ENCODE assay signal across 7 mouse cellular contexts in the genomic region with DNA sequence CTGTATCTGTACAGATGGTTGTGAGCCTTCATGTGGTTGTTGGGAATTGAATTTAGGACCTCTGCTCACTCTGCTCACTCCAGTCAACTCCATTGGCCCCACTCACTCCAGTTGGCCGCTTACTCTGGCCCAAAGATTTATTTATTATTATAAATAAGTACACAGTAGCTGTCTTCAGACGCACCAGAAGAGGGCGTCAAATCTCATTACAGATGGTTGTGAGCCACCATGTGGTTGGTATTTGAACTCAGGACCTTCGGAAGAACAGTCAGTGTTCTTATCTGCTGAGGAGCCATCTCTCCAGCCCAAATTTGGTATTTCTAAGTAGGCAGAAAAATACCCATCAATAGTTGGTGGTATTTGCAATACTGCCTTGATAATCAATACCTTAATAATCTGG.
DNase-seq lines count a peak whose midpoint lies in the region; ATAC-seq and TF ChIP-seq lines count a peak whose summit lies in the region.
"Not testable (repeated sequence)": the region's sequence is repeated elsewhere in the genome, so short reads cannot be mapped to it uniquely, and the experiment has no call there.

No protein-coding gene starts in this region.

- not testable (repeated sequence) for H3K4me2 ChIP-seq in forebrain, postnatal 0 days (ENCODE audit: low read depth); hindbrain, postnatal 0 days (ENCODE audit: low read depth, low read length); lung, embryonic 14.5 days

- TF ChIP-seq RAD21 in MEL (IDR thresholded peaks at IDR 0.05; ENCODE audit: low read depth, low read length): peak; percentile 29

- H3K79me2 ChIP-seq in MEL (ENCODE audit: control insufficient read depth, insufficient read depth, low read length, poor library complexity): not testable (repeated sequence)

- H3K36me3 ChIP-seq in MEL (ENCODE audit: control insufficient read depth in 1 of 2, insufficient read depth in 2 of 2, low read length in 2 of 2); forebrain, postnatal 0 days (ENCODE audit: insufficient read depth); hindbrain, postnatal 0 days (ENCODE audit: insufficient read depth, low read length); lung, embryonic 14.5 days (ENCODE audit: insufficient read depth): not testable (repeated sequence)

- not testable (repeated sequence) for H3K4me3 ChIP-seq in MEL (ENCODE audit: control insufficient read depth in 1 of 2, insufficient read depth in 1 of 2, low read depth in 2 of 2, low read length in 2 of 2); forebrain, postnatal 0 days (ENCODE audit: low read depth, low read length); hindbrain, postnatal 0 days (ENCODE audit: low read length); layer of hippocampus, adult 2 months; lung, embryonic 14.5 days (ENCODE audit: low read depth, low read length); olfactory bulb, adult 2 months (ENCODE audit: insufficient read depth, low read depth, low read length)

- H3K9me3 ChIP-seq in MEL (replicated peaks; ENCODE audit: insufficient read depth, low read length); forebrain, postnatal 0 days (ENCODE audit: low read length); hindbrain, postnatal 0 days (ENCODE audit: low read length); lung, embryonic 14.5 days (ENCODE audit: low read depth, low read length): not testable (repeated sequence)

- 77% methylated on average over 4 of the region's 4 CpGs for WGBS in forebrain, postnatal 0 days
- 73% methylated on average over 4 of the region's 4 CpGs for WGBS in hindbrain, postnatal 0 days
- WGBS in lung, embryonic 14.5 days: 60% methylated on average over 4 of the region's 4 CpGs
- WGBS in olfactory bulb, adult 2 months: 71% methylated on average over 4 of the region's 4 CpGs

- TF ChIP-seq EP300 in MEL (IDR thresholded peaks at IDR 0.05; ENCODE audit: low read depth in 1 of 2, low read length in 2 of 2): not testable (repeated sequence)

- H3K4me1 ChIP-seq in MEL (ENCODE audit: control insufficient read depth in 1 of 2, insufficient read depth in 2 of 2, low read length in 2 of 2): peaks cover 2 to 14% of the 10 kb centered on the region in 2 experiments
- H3K4me1 ChIP-seq in forebrain, postnatal 0 days (ENCODE audit: insufficient read depth); hindbrain, postnatal 0 days (ENCODE audit: insufficient read depth, low read length); lung, embryonic 14.5 days (ENCODE audit: insufficient read depth): not testable (repeated sequence)
- H3K4me1 ChIP-seq in olfactory bulb, adult 2 months (ENCODE audit: control insufficient read depth, insufficient read depth, low read length): peaks cover 54% of the 10 kb centered on the region

- DNase-seq in 3T3-L1 (ENCODE audit: low read depth, low spot score): peak; percentile 7
- peak; percentile 48 for DNase-seq in MEL (ENCODE audit: low read depth, low spot score)
- DNase-seq in forebrain, postnatal 0 days; hindbrain, postnatal 0 days (ENCODE audit: low spot score); layer of hippocampus, adult 2 months (ENCODE audit: low spot score in 2 of 2); lung, embryonic 14.5 days: not testable (repeated sequence)

- not testable (repeated sequence) for TF ChIP-seq POLR2A in MEL (IDR thresholded peaks at IDR 0.05; ENCODE audit: control insufficient read depth in 1 of 2, insufficient read depth in 1 of 2, low read depth in 1 of 2, low read length in 2 of 2, poor library complexity in 1 of 2); olfactory bulb, adult 2 months (IDR thresholded peaks at IDR 0.05; ENCODE audit: insufficient read depth, low read depth, low read length)

- not testable (repeated sequence) for H3K27ac ChIP-seq in MEL (ENCODE audit: control insufficient read depth, low read depth, low read length); forebrain, postnatal 0 days (ENCODE audit: low read depth, low read length); hindbrain, postnatal 0 days; lung, embryonic 14.5 days (ENCODE audit: low read depth)
- 0 out of 2 replicates have a peak overlapping the region, but pooled peaks have one; percentile 23 for H3K27ac ChIP-seq in layer of hippocampus, adult 2 months
- peak overlapping the region; percentile 86 for H3K27ac ChIP-seq in olfactory bulb, adult 2 months (ENCODE audit: insufficient read depth, low read depth, low read length)

- peak; percentile 15 to 60 (median 16); a peak in 3 of 6 replicates for TF ChIP-seq CTCF in MEL (IDR thresholded peaks at IDR 0.05 in 2 of 3, conservative IDR thresholded peaks at IDR 0.05 in 1 of 3; ENCODE audit: control insufficient read depth in 1 of 3, insufficient read depth in 1 of 3, low read depth in 2 of 3, low read length in 3 of 3, poor library complexity in 1 of 3, severe bottlenecking in 1 of 3)
- peak; percentile 21; the same call in 1 of the 2 replicates for TF ChIP-seq CTCF in forebrain, postnatal 0 days (IDR thresholded peaks at IDR 0.05; ENCODE audit: low read depth)
- TF ChIP-seq CTCF in hindbrain, postnatal 0 days (IDR thresholded peaks at IDR 0.05; ENCODE audit: low read depth): 0 out of 2 replicates have a peak, but pooled peaks have one; percentile 21
- TF ChIP-seq CTCF in layer of hippocampus, adult 2 months (conservative IDR thresholded peaks at IDR 0.05): peak; percentile 53
- peak; percentile 32; the same call in 1 of the 2 replicates for TF ChIP-seq CTCF in lung, embryonic 14.5 days (IDR thresholded peaks at IDR 0.05; ENCODE audit: low read depth)
- not testable (repeated sequence) for TF ChIP-seq CTCF in olfactory bulb, adult 2 months (IDR thresholded peaks at IDR 0.05; ENCODE audit: insufficient read depth, low read depth, low read length)

- H3K9ac ChIP-seq in MEL (ENCODE audit: control insufficient read depth, low read depth, low read length, poor library complexity, severe bottlenecking); forebrain, postnatal 0 days; hindbrain, postnatal 0 days (replicated peaks; ENCODE audit: low read length); lung, embryonic 14.5 days: not testable (repeated sequence)

- ATAC-seq in forebrain, postnatal 0 days; hindbrain, postnatal 0 days; lung, embryonic 14.5 days (ENCODE audit: insufficient read depth): not testable (repeated sequence)

- H3K27me3 ChIP-seq in MEL (ENCODE audit: control insufficient read depth in 1 of 2, insufficient read depth in 2 of 2, low read length in 2 of 2); forebrain, postnatal 0 days (ENCODE audit: insufficient read depth, low read length); hindbrain, postnatal 0 days (ENCODE audit: insufficient read depth, low read length); lung, embryonic 14.5 days (ENCODE audit: insufficient read depth, low read length): not testable (repeated sequence)

TF ChIP-seq in MEL, 35 proteins besides CTCF, POLR2A, EP300 and RAD21:
- peak; percentile 53; the same call in 1 of the 2 replicates for TF ChIP-seq MYC (IDR thresholded peaks at IDR 0.05; ENCODE audit: low read depth, low read length)
- TF ChIP-seq GATA1 (IDR thresholded peaks at IDR 0.05; ENCODE audit: low read depth, low read length): peak; percentile 26; the same call in 1 of the 2 replicates
- peak; percentile 50 for TF ChIP-seq SMC3 (IDR thresholded peaks at IDR 0.05; ENCODE audit: low read depth, low read length)
TF ChIP-seq in MEL: peak in this region for 3; not testable (repeated sequence) for 32.
